ENCODE assay signal across 9 mouse cellular contexts in genomic region chr19:43615074-43615445, GRCm38 (mm10). TPM values are rescaled to one million over a fixed set of nuclear protein-coding genes. Genes with fewer than 3 reads are reported as not detected.
DNase-seq lines count a peak whose midpoint lies in the region; ATAC-seq and TF ChIP-seq lines count a peak whose summit lies in the region.
"Had no signal": no experiment of that assay in that cellular context is flagged by ENCODE, and none has a peak within 500 bp of the region (broad histone marks: within the 10 kb centered on the region; RNA-seq: fewer than 3 reads in every experiment).

No protein-coding gene starts in this region.

- peak overlapping the region; percentile 86 for H3K4me3 ChIP-seq in megakaryocyte, embryonic 14.5 days (replicated peaks)
- H3K4me3 ChIP-seq in forebrain, embryonic 15.5 days, result peak overlapping the region; percentile 47
- peak overlapping the region; percentile 32 for H3K4me3 ChIP-seq in limb, embryonic 14.5 days (replicated peaks; ENCODE audit: low read length)
- H3K4me3 ChIP-seq in stomach, embryonic 16.5 days (replicated peaks; ENCODE audit: low read length), result peak overlapping the region; percentile 38
- H3K4me3 ChIP-seq in left cerebral cortex, adult 2 months, result no peak overlapping the region

- peaks cover 66% of the 10 kb centered on the region for H3K4me1 ChIP-seq in megakaryocyte, embryonic 14.5 days
- H3K4me1 ChIP-seq in forebrain, embryonic 15.5 days, result peaks cover 45% of the 10 kb centered on the region
- peaks cover 7% of the 10 kb centered on the region; the same call in 1 of the 2 replicates for H3K4me1 ChIP-seq in limb, embryonic 14.5 days (ENCODE audit: control insufficient read depth, insufficient read depth, low read length)
- H3K4me1 ChIP-seq in stomach, embryonic 16.5 days (ENCODE audit: control insufficient read depth, insufficient read depth, low read length), result peaks cover 12% of the 10 kb centered on the region

- no peaks in the 10 kb centered on the region; the same call in 1 of the 2 replicates for H3K9me3 ChIP-seq in megakaryocyte, embryonic 14.5 days
- H3K9me3 ChIP-seq in forebrain, embryonic 15.5 days, result no peaks in the 10 kb centered on the region
- H3K9me3 ChIP-seq in limb, embryonic 14.5 days (ENCODE audit: control insufficient read depth, low read length), result no peaks in the 10 kb centered on the region
- H3K9me3 ChIP-seq in stomach, embryonic 16.5 days (replicated peaks; ENCODE audit: control insufficient read depth, low read length), result no peaks in the 10 kb centered on the region

- peaks cover 100% of the 10 kb centered on the region for H3K27me3 ChIP-seq in megakaryocyte, embryonic 14.5 days (replicated peaks)
- H3K27me3 ChIP-seq in forebrain, embryonic 15.5 days, result peaks cover 69% of the 10 kb centered on the region
- peaks cover 100% of the 10 kb centered on the region for H3K27me3 ChIP-seq in limb, embryonic 14.5 days (ENCODE audit: control insufficient read depth, insufficient read depth, low read length)
- H3K27me3 ChIP-seq in stomach, embryonic 16.5 days (ENCODE audit: control insufficient read depth, insufficient read depth, low read length), result peaks cover 90% of the 10 kb centered on the region

- under 1% methylated on average over 20 of the region's 20 CpGs for WGBS in forebrain, embryonic 15.5 days
- WGBS in limb, embryonic 14.5 days, result under 1% methylated on average over 20 of the region's 20 CpGs
- WGBS in stomach, embryonic 16.5 days, result 1% methylated on average over 20 of the region's 20 CpGs

- TF ChIP-seq POLR2A in limb, embryonic 14.5 days (IDR thresholded peaks at IDR 0.05; ENCODE audit: borderline replicate concordance, extremely low read depth, insufficient read depth, insufficient read length), result no peak

- peak overlapping the region; percentile 81 for H3K27ac ChIP-seq in forebrain, embryonic 15.5 days (replicated peaks)
- H3K27ac ChIP-seq in limb, embryonic 14.5 days (replicated peaks; ENCODE audit: low read depth, low read length), result no peak overlapping the region
- no peak overlapping the region for H3K27ac ChIP-seq in stomach, embryonic 16.5 days (ENCODE audit: low read length)
- no peak overlapping the region for H3K27ac ChIP-seq in left cerebral cortex, adult 2 months
- H3K27ac ChIP-seq: macrophage had no signal

- no peaks in the 10 kb centered on the region for H3K36me3 ChIP-seq in megakaryocyte, embryonic 14.5 days (replicated peaks; ENCODE audit: low read length)
- no peaks in the 10 kb centered on the region for H3K36me3 ChIP-seq in forebrain, embryonic 15.5 days
- no peaks in the 10 kb centered on the region for H3K36me3 ChIP-seq in limb, embryonic 14.5 days (ENCODE audit: control insufficient read depth, insufficient read depth, low read length)
- H3K36me3 ChIP-seq in stomach, embryonic 16.5 days (ENCODE audit: control insufficient read depth, insufficient read depth, low read length), result no peaks in the 10 kb centered on the region

- no peak for DNase-seq in limb, embryonic 14.5 days (ENCODE audit: low spot score)
- no peak for DNase-seq in left cerebral cortex, adult 2 months (ENCODE audit: extremely low spot score in 1 of 2, low spot score in 2 of 2)
- DNase-seq in layer of hippocampus, postnatal 14 days (ENCODE audit: low spot score in 2 of 2), result no peak
- DNase-seq in left cerebral cortex, postnatal 36 days (ENCODE audit: low spot score in 2 of 2), result no peak

- intact Hi-C loops in left cerebral cortex, adult 2 months (cut with DNase I), result loop anchor here (5.0 kb wide), 1 partner anchor 43 kb away; no protein-coding TSS in a partner anchor
- intact Hi-C loops in left cerebral cortex, postnatal 36 days (cut with DNase I), result loop anchor here (5.0 kb wide), 1 partner anchor 1122 kb away; no protein-coding TSS in a partner anchor

- no peak for ATAC-seq in megakaryocyte, adult 5-6 weeks (ENCODE audit: poor library complexity, severe bottlenecking)
- ATAC-seq in forebrain, embryonic 15.5 days (replicated peaks), result 0 out of 2 replicates have a peak, but pooled peaks have one; percentile 3
- ATAC-seq in limb, embryonic 14.5 days (ENCODE audit: low FRiP score, low read depth), result no peak
- ATAC-seq in stomach, embryonic 16.5 days (ENCODE audit: insufficient read depth, low FRiP score), result no peak

- peak overlapping the region; percentile 71 for H3K4me2 ChIP-seq in forebrain, embryonic 15.5 days (replicated peaks)
- H3K4me2 ChIP-seq in limb, embryonic 14.5 days (replicated peaks; ENCODE audit: low read depth, low read length, severe bottlenecking), result peak overlapping the region; percentile 50
- H3K4me2 ChIP-seq in stomach, embryonic 16.5 days (ENCODE audit: low read depth, low read length), result peak overlapping the region; percentile 50

- peak overlapping the region; percentile 48 for H3K9ac ChIP-seq in forebrain, embryonic 15.5 days (replicated peaks)
- H3K9ac ChIP-seq in limb, embryonic 14.5 days (ENCODE audit: low read depth, low read length, severe bottlenecking), result no peak overlapping the region
- peak overlapping the region; percentile 63 for H3K9ac ChIP-seq in stomach, embryonic 16.5 days (ENCODE audit: low read length)

- TF ChIP-seq CTCF in left cerebral cortex, adult 2 months (IDR thresholded peaks at IDR 0.05), result no peak

RNA-seq across cellular contexts. Expression of gene Nkx2-3, which starts 2.9 kb away (rescaled TPM):
- 0.18 TPM in 1 of 2 replicates, not detected in the other for polyA plus RNA-seq in megakaryocyte, embryonic 14.5 days (2012; ENCODE audit: insufficient read depth, low replicate concordance)
- not detected in 2 replicates for total RNA-seq in megakaryocyte, adult 5-6 weeks (2015)
- not detected in 2 replicates for total RNA-seq in megakaryocyte, adult 5-6 weeks (2017)
- polyA plus RNA-seq in forebrain, embryonic 15.5 days (2015; fragmentation: Nextera tagmentation; extraction: Ambion mirVana), result 3.6 and 4.5 TPM in 2 replicates
- polyA plus RNA-seq in limb, embryonic 14.5 days (2012; rRNA removed), result 0.05 TPM in 1 of 2 replicates, not detected in the other
- polyA plus RNA-seq in limb, embryonic 14.5 days (2014; fragmentation: Nextera tagmentation; extraction: Ambion mirVana), result not detected in 2 replicates
- polyA plus RNA-seq in stomach, embryonic 16.5 days (2015; fragmentation: Nextera tagmentation; extraction: Ambion mirVana), result 7.2 and 11.1 TPM in 2 replicates
- total RNA-seq in left cerebral cortex, adult 2 months (2021), result not detected
- total RNA-seq in layer of hippocampus, postnatal 14 days (2021), result not detected
- not detected for total RNA-seq in left cerebral cortex, postnatal 36 days (2021)
- polyA plus RNA-seq: macrophage had no signal

RNA-seq across cellular contexts. Expression of gene Slc25a28, which starts 59.6 kb away (rescaled TPM):
- 17.5 and 30.6 TPM in 2 replicates for polyA plus RNA-seq in megakaryocyte, embryonic 14.5 days (2012; ENCODE audit: insufficient read depth, low replicate concordance)
- total RNA-seq in megakaryocyte, adult 5-6 weeks (2015), result 21.0 and 25.0 TPM in 2 replicates
- 33.5 and 33.6 TPM in 2 replicates for total RNA-seq in megakaryocyte, adult 5-6 weeks (2017)
- polyA plus RNA-seq in forebrain, embryonic 15.5 days (2015; fragmentation: Nextera tagmentation; extraction: Ambion mirVana), result 17.8 and 18.7 TPM in 2 replicates
- 70.0 and 77.8 TPM in 2 replicates for polyA plus RNA-seq in limb, embryonic 14.5 days (2012; rRNA removed)
- 14.2 and 18.0 TPM in 2 replicates for polyA plus RNA-seq in limb, embryonic 14.5 days (2014; fragmentation: Nextera tagmentation; extraction: Ambion mirVana)
- 11.2 and 13.1 TPM in 2 replicates for polyA plus RNA-seq in stomach, embryonic 16.5 days (2015; fragmentation: Nextera tagmentation; extraction: Ambion mirVana)
- 10 to 100 TPM; 43.3 to 46.3 TPM for total RNA-seq in left cerebral cortex, adult 2 months (2021)
- total RNA-seq in layer of hippocampus, postnatal 14 days (2021), result 10 to 100 TPM; 35.8 to 39.1 TPM
- 10 to 100 TPM; 39.2 to 39.9 TPM for total RNA-seq in left cerebral cortex, postnatal 36 days (2021)
